Mouse (Mus musculus) CD4-positive, CD25-positive, alpha-beta regulatory T cell, adult 4 months (primary cell): ENCODE measurements around the gene Olfr198. TPM values are rescaled to one million over a fixed set of nuclear protein-coding genes. Genes with fewer than 3 reads are reported as not detected.
"Not testable (repeated sequence)": the region's sequence is repeated elsewhere in the genome, so short reads cannot be mapped to it uniquely, and the experiment has no call there.

Experiments used
- ATAC-seq: one replicate; pipeline ENCODE4 v1.8.0; 2017
- polyA plus RNA-seq, 2 experiments: library from polyadenylated mRNA; unstranded; fragments of 100-300 nt; shearing (Covaris generic); gene quantifications; one replicate each; pipeline ENCODE4 v1.2.1; 2017

The Olfr198 gene
- polyA plus RNA-seq: not detected

- not testable (repeated sequence) for ATAC-seq
These were observed at the start of gene Olfr198 for GRCm38 (mm10) chr16:59203433-59203832. TSS of gene Olfr198 (minus strand) at chr16:59203533.

GRCm38 (mm10) chr16:59249684-59250083 is 46.4 kb upstream of the Olfr198 start:
- no peak for ATAC-seq

- not testable (repeated sequence) for ATAC-seq
These were observed 16.3 kb upstream of the Olfr198 start, which contains the start of gene Olfr199 for GRCm38 (mm10) chr16:59219667-59220066. TSS of gene Olfr199 (minus strand) at chr16:59219767.

GRCm38 (mm10) chr16:59217861-59218260 is 14.5 kb upstream of the Olfr198 start:
- ATAC-seq: not testable (repeated sequence)

GRCm38 (mm10) chr16:59170354-59170753 is 33.0 kb downstream of the Olfr198 start, which contains the start of gene Olfr196:
TSS of gene Olfr196 (minus strand) at chr16:59170454.
- ATAC-seq: no peak

- ATAC-seq: no peak
These were observed 51.3 kb downstream of the Olfr198 start for GRCm38 (mm10) chr16:59151996-59152395.

Other genes starting within 250 kb of the Olfr198 start
- not detected for gene Olfr183, start 208.2 kb downstream of the Olfr198 start, polyA plus RNA-seq
- gene Olfr186, start 173.2 kb downstream of the Olfr198 start, polyA plus RNA-seq: not detected
- not detected for gene Olfr187, start 163.8 kb downstream of the Olfr198 start, polyA plus RNA-seq
- under 1 TPM in 1 of 2 experiments, not detected in 1; 0.04 TPM for gene Olfr190, start 125.5 kb downstream of the Olfr198 start, polyA plus RNA-seq
- gene Olfr191, start 113.7 kb downstream of the Olfr198 start, polyA plus RNA-seq: not detected
- not detected for gene Olfr193, start 91.7 kb downstream of the Olfr198 start, polyA plus RNA-seq
- not detected for gene Olfr194, start 82.5 kb downstream of the Olfr198 start, polyA plus RNA-seq
- gene Olfr195, start 56.5 kb downstream of the Olfr198 start, polyA plus RNA-seq: not detected
- gene Olfr196, start 33.1 kb downstream of the Olfr198 start, polyA plus RNA-seq: not detected
- not detected for gene Olfr199, start 16.2 kb upstream of the Olfr198 start, polyA plus RNA-seq
- gene Olfr201, start 69.1 kb upstream of the Olfr198 start, polyA plus RNA-seq: not detected
- not detected for gene Olfr202, start 83.3 kb upstream of the Olfr198 start, polyA plus RNA-seq
- gene Olfr203, start 95.3 kb upstream of the Olfr198 start, polyA plus RNA-seq: not detected
- gene Olfr204, start 114.7 kb upstream of the Olfr198 start, polyA plus RNA-seq: not detected
- not detected for gene Olfr205, start 127.6 kb upstream of the Olfr198 start, polyA plus RNA-seq
- not detected for gene Olfr206, start 145.7 kb upstream of the Olfr198 start, polyA plus RNA-seq
- not detected for gene Olfr209, start 160.5 kb upstream of the Olfr198 start, polyA plus RNA-seq
- not detected for gene Gabrr3, start 203.8 kb upstream of the Olfr198 start, polyA plus RNA-seq